Mouse (Mus musculus) forebrain, embryonic 16.5 days (tissue): ENCODE results near the gene Med23. TPM values are rescaled to one million over a fixed set of nuclear protein-coding genes. Genes with fewer than 3 reads are reported as not detected.

Source experiments
- ATAC-seq: fragments of 200-750 bp; cut with Nextera tagmentation; 2 replicates; pipeline ENCODE4 v1.8.0; 2017; ENCODE audit warnings: mild to moderate bottlenecking, moderate library complexity
- H3K27ac ChIP-seq: fragments of 300-500 bp; sonication (generic); 2 replicates; pipeline ENCODE4 v1.5.1; 2014; ENCODE audit warnings: low read length, control low read depth
- H3K27me3 ChIP-seq: fragments of 300-500 bp; sonication (generic); replicated peaks from 2 replicates; pipeline ENCODE4 v1.6.1; 2014; ENCODE audit warnings: low read length; ENCODE audit not compliant: control insufficient read depth, insufficient read depth
- H3K36me3 ChIP-seq: fragments of 300-500 bp; sonication (generic); 2 replicates; pipeline ENCODE4 v1.6.1; 2014; ENCODE audit not compliant: control insufficient read depth, insufficient read depth
- H3K4me1 ChIP-seq: fragments of 300-500 bp; sonication (generic); replicated peaks from 2 replicates; pipeline ENCODE4 v1.6.1; 2014; ENCODE audit warnings: low read length; ENCODE audit not compliant: control insufficient read depth, insufficient read depth
- H3K4me2 ChIP-seq: fragments of 300-500 bp; sonication (generic); 2 replicates; pipeline ENCODE4 v1.6.1; 2014; ENCODE audit warnings: mild to moderate bottlenecking, low read length, control low read depth
- H3K4me3 ChIP-seq: fragments of 300-500 bp; sonication (generic); replicated peaks from 2 replicates; pipeline ENCODE4 v1.5.1; 2014; ENCODE audit warnings: mild to moderate bottlenecking, low read length, control low read depth
- H3K9ac ChIP-seq: fragments of 300-500 bp; sonication (generic); replicated peaks from 2 replicates; pipeline ENCODE4 v1.6.1; 2014; ENCODE audit warnings: low read depth, low read length, control low read depth
- H3K9me3 ChIP-seq: fragments of 300-500 bp; sonication (generic); 2 replicates; pipeline ENCODE4 v1.6.1; 2016; ENCODE audit warnings: low read length; ENCODE audit not compliant: control insufficient read depth
- WGBS: fragments of 180-500 bp; shearing (Covaris S2); extraction: QIAGEN DNeasy Blood & Tissue Kit; methylation state at CpG from one replicate; pipeline ENCODE4 v1.1.7; 2014; 5-methylcytosine and 5-hydroxymethylcytosine counted together
- polyA plus RNA-seq: library from polyadenylated mRNA; unstranded; fragments of >200 nt; fragmentation: Nextera tagmentation; extraction: Ambion mirVana; gene quantifications from 2 replicates; pipeline ENCODE4 v1.2.1, GENCODE M21; 2015

The Med23 gene
- polyA plus RNA-seq = 34.4 and 35.4 TPM in 2 replicates

DNA sequence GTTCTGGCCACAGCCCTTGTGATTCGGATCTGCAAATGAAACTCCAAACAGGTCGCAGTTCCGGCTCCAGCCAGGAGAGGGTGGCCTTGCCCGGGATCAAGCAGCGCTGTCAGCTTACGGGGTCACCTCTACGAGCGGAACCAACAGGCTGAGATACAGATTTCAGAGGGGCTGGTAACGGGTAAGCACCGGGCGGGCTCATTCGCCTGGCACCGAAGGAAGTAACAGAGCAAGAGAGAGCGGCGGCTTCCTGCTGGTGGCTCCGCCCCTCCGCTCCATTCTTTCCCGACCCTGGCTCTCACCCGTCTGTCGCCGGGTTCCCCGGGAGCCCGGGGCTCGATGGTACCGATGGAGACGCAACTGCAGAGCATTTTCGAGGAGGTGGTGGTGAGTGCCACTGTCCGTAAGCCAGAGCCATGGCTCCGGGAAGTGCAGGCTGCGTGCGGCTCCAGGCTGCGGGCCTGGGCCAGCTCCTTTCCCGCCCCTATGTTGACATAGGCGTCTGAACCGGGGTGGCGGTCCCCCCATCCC is at the start of gene Med23:
Med23 (plus strand) TSS at position 227 of the 531 bp plus-strand sequence.
- Histone ChIP-seq H3K36me3 (0 out of 2 replicates have a peak, but pooled peaks cover 4% of the 10 kb centered on the region), H3K4me2 (peak within 1 kb of the TSS; percentile 53), H3K4me1 (peaks cover 2% of the 10 kb centered on the region; the same call in 1 of the 2 replicates), H3K4me3 (peak within 1 kb of the TSS; percentile 86), H3K27ac (no peak within 1 kb of the TSS), H3K27me3 (no peaks in the 10 kb centered on the region), H3K9me3 (no peaks in the 10 kb centered on the region), H3K9ac (peak within 1 kb of the TSS; percentile 89)
- under 1% methylated on average over 34 of the region's 36 CpGs for WGBS
- peak; percentile 100 for ATAC-seq

- ATAC-seq = no peak
- Histone ChIP-seq H3K9me3 (no peaks in the 10 kb centered on the region), H3K27ac (no peak overlapping the region), H3K4me3 (no peak overlapping the region), H3K4me2 (no peak overlapping the region), H3K9ac (no peak overlapping the region), H3K27me3 (no peaks in the 10 kb centered on the region), H3K4me1 (no peaks in the 10 kb centered on the region), H3K36me3 (no peaks in the 10 kb centered on the region)
- WGBS = 84% methylated on average over 4 of the region's 4 CpGs
Measured at GRCm38 (mm10) chr10:24821990-24822676, 47.7 kb upstream of the Med23 start.

GRCm38 (mm10) chr10:24822842-24823241 is 46.9 kb upstream of the Med23 start:
- no peak for ATAC-seq
- H3K4me3 ChIP-seq = no peak overlapping the region
- no peaks in the 10 kb centered on the region for H3K36me3 ChIP-seq
- no peak overlapping the region for H3K9ac ChIP-seq
- 68% methylated on average over 1 of the region's 1 CpGs for WGBS
- H3K27me3 ChIP-seq = no peaks in the 10 kb centered on the region
- H3K9me3 ChIP-seq = no peaks in the 10 kb centered on the region
- H3K4me2 ChIP-seq = no peak overlapping the region
- no peaks in the 10 kb centered on the region for H3K4me1 ChIP-seq
- H3K27ac ChIP-seq = no peak overlapping the region

GRCm38 (mm10) chr10:24823265-24823664 is 46.5 kb upstream of the Med23 start:
- Histone ChIP-seq H3K4me1 (no peaks in the 10 kb centered on the region), H3K4me3 (no peak overlapping the region), H3K36me3 (no peaks in the 10 kb centered on the region), H3K9ac (no peak overlapping the region), H3K4me2 (no peak overlapping the region), H3K9me3 (no peaks in the 10 kb centered on the region), H3K27ac (no peak overlapping the region), H3K27me3 (no peaks in the 10 kb centered on the region)
- ATAC-seq = no peak
- WGBS = 51% methylated on average over 1 of the region's 1 CpGs

DNA sequence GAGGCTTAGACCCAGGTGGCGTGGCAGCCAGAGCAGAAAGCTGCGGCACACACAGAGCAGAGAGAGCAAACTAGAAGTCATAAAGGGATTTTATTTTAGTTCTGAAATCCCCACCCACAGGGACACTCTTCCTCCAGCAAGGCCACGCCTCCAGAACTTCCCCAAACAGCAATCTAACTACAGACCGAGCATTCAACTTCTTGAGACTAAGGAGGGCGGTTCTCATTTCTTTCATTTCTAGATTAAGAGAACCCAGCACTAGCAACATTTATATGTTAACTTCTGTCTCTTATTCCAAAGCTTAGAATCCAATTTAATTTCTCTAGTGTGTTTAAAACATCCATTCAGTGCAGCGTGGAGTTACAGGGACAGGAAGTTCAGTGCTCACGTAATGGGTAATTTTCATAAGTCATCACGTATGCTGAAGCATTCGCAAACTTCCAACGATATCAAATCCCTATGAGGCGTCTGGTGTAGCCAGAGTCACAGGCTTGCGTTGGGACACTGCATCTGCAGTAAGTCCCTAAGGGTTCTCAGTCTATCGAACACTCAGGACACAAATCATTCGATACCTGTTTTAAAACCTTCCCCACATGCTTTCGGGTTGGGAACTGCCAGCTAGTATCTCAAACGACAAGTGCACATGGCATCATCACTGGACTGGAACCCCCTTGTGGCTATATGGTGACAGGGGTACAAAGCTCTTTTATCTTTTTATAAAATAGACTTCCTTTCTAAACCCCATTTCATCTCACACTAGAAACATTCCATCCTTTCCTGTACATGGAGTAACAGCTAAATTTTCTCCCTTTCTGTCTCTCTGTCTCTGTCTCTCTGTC is 45.9 kb upstream of the Med23 start:
- 86% methylated on average over 16 of the region's 16 CpGs for WGBS
- Histone ChIP-seq H3K9me3 (no peaks in the 10 kb centered on the region), H3K9ac (no peak overlapping the region), H3K27ac (no peak overlapping the region), H3K4me3 (no peak overlapping the region), H3K36me3 (no peaks in the 10 kb centered on the region), H3K4me2 (no peak overlapping the region), H3K4me1 (no peaks in the 10 kb centered on the region), H3K27me3 (no peaks in the 10 kb centered on the region)
- no peak for ATAC-seq

- Histone ChIP-seq H3K27me3 (no peaks in the 10 kb centered on the region), H3K4me1 (no peaks in the 10 kb centered on the region), H3K9me3 (no peaks in the 10 kb centered on the region), H3K36me3 (no peaks in the 10 kb centered on the region), H3K4me2 (no peak overlapping the region), H3K27ac (no peak overlapping the region), H3K9ac (no peak overlapping the region), H3K4me3 (no peak overlapping the region)
- WGBS = 68% methylated on average over 8 of the region's 8 CpGs
- no peak for ATAC-seq
Measured at GRCm38 (mm10) chr10:24824621-24825020, 45.2 kb upstream of the Med23 start.

GRCm38 (mm10) chr10:24825456-24826081 is 44.2 kb upstream of the Med23 start:
- no peak overlapping the region for H3K9ac ChIP-seq
- H3K4me3 ChIP-seq = no peak overlapping the region
- H3K27me3 ChIP-seq = no peaks in the 10 kb centered on the region
- H3K27ac ChIP-seq = no peak overlapping the region
- no peak for ATAC-seq
- H3K4me2 ChIP-seq = no peak overlapping the region
- H3K9me3 ChIP-seq = no peaks in the 10 kb centered on the region
- 82% methylated on average over 7 of the region's 7 CpGs for WGBS
- no peaks in the 10 kb centered on the region for H3K36me3 ChIP-seq
- H3K4me1 ChIP-seq = no peaks in the 10 kb centered on the region

GRCm38 (mm10) chr10:24826130-24826529 is 43.7 kb upstream of the Med23 start:
- no peaks in the 10 kb centered on the region for H3K36me3 ChIP-seq
- no peak overlapping the region for H3K4me3 ChIP-seq
- no peak overlapping the region for H3K9ac ChIP-seq
- no peaks in the 10 kb centered on the region for H3K9me3 ChIP-seq
- H3K27ac ChIP-seq = no peak overlapping the region
- 11% methylated on average over 6 of the region's 6 CpGs for WGBS
- H3K4me2 ChIP-seq = no peak overlapping the region
- ATAC-seq = no peak
- H3K27me3 ChIP-seq = no peaks in the 10 kb centered on the region
- H3K4me1 ChIP-seq = no peaks in the 10 kb centered on the region

DNA sequence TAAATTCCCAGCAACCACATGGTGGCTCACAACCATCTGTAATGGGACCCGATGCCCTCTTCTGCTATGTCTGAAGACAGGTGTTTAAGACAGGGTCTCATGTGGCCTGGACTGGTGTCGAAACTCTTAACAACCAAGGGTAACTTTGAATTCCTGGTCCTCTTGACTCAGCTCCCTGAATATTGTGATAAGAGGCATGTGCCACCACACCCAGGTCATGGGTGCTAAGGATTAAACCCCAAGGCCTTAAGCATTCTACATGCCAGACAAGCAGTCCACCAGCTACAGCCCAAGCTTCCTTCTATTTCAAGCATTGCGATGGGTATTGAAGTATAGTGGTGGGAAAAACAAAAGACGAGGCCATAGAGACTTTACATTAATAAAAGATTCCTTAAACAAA is 41.6 kb upstream of the Med23 start:
- Histone ChIP-seq H3K4me1 (no peaks in the 10 kb centered on the region), H3K36me3 (no peaks in the 10 kb centered on the region), H3K27ac (no peak overlapping the region), H3K9ac (no peak overlapping the region), H3K9me3 (no peaks in the 10 kb centered on the region), H3K4me3 (no peak overlapping the region), H3K27me3 (no peaks in the 10 kb centered on the region), H3K4me2 (no peak overlapping the region)
- no peak for ATAC-seq
- 96% methylated on average over 4 of the region's 4 CpGs for WGBS
